Mouse (Mus musculus): Measurements from ENCODE around the gene Ogdh. TPM values are rescaled to one million over a fixed set of nuclear protein-coding genes. Genes with fewer than 3 reads are reported as not detected.

Gene Ogdh
- polyA plus RNA-seq (2012; rRNA removed) = 59.6 and 68.9 TPM in 2 replicates

GRCm38 (mm10) chr11:6291401-6292115, at the start of gene Ogdh:
Gene Ogdh, plus strand, starts transcription at chr11:6291633.

GRCm38 (mm10) chr11:6267320-6268254, 23.8 kb upstream of the Ogdh start, which contains the start of gene Ddx56:
Gene Ddx56, minus strand, starts transcription at chr11:6267772.

GRCm38 (mm10) chr11:6274387-6275093, 16.9 kb upstream of the Ogdh start, which contains the start of gene Tmed4:
Gene Tmed4, minus strand, starts transcription at chr11:6274870.

GRCm38 (mm10) chr11:6388726-6389413, 97.4 kb downstream of the Ogdh start, which contains the start of gene Zmiz2:
Gene Zmiz2, plus strand, starts transcription at chr11:6389074.

Other genes starting within 250 kb of the Ogdh start
- 83.2 and 84.4 TPM in 2 replicates for gene Camk2b, start 225.3 kb upstream of the Ogdh start, polyA plus RNA-seq (2012; rRNA removed)
- gene A730071L15Rik, start 91.6 kb upstream of the Ogdh start, polyA plus RNA-seq (2012; rRNA removed) = 0.25 and 0.27 TPM in 2 replicates
- gene Nudcd3, start 91.2 kb upstream of the Ogdh start, polyA plus RNA-seq (2012; rRNA removed) = 64.4 TPM in 2 replicates
- 0.12 and 0.15 TPM in 2 replicates for gene Npc1l1, start 61.5 kb upstream of the Ogdh start, polyA plus RNA-seq (2012; rRNA removed)
- gene Ddx56, start 23.9 kb upstream of the Ogdh start, polyA plus RNA-seq (2012; rRNA removed) = 52.5 and 54.0 TPM in 2 replicates
- gene Tmed4, start 16.8 kb upstream of the Ogdh start, polyA plus RNA-seq (2012; rRNA removed) = 160 and 179 TPM in 2 replicates
- 89.1 and 95.9 TPM in 2 replicates for gene Zmiz2, start 97.4 kb downstream of the Ogdh start, polyA plus RNA-seq (2012; rRNA removed)
- gene Ppia, start 123.8 kb downstream of the Ogdh start, polyA plus RNA-seq (2012; rRNA removed) = 2,649 and 2,896 TPM in 2 replicates
- gene H2afv, start 152.8 kb downstream of the Ogdh start, polyA plus RNA-seq (2012; rRNA removed) = 344 and 467 TPM in 2 replicates
- gene Purb, start 184.3 kb downstream of the Ogdh start, polyA plus RNA-seq (2012; rRNA removed) = 11.6 and 12.4 TPM in 2 replicates
- 1.4 and 1.7 TPM in 2 replicates for gene Myo1g, start 229.3 kb downstream of the Ogdh start, polyA plus RNA-seq (2012; rRNA removed)

All from central nervous system, embryonic 14 days (tissue).